Mouse (Mus musculus) left cerebral cortex, adult 2 months (tissue): ENCODE data around the gene Chmp2b. TPM values are rescaled to one million over a fixed set of nuclear protein-coding genes. Genes with fewer than 3 reads are reported as not detected.

Source experiments
- DNase-seq, 2 experiments: peaks; one replicate each; pipeline ENCODE4 v3.0.0; 2021 to 2022; ENCODE audit warnings: low spot score in 2 of 2, mixed read lengths in 1 of 2; ENCODE audit errors: extremely low spot score in 1 of 2
- H3K27ac ChIP-seq: fragments of 200-600 bp; 2 replicates; pipeline ENCODE4 v1.8.1; 2022
- H3K4me3 ChIP-seq: fragments of 200-600 bp; 2 replicates; pipeline ENCODE4 v1.8.1; 2022
- CTCF ChIP-seq: fragments of 200-600 bp; IDR thresholded peaks from 2 replicates; pipeline ENCODE4 v1.8.1; 2022; ENCODE audit warnings: antibody characterized with exemption, mild to moderate bottlenecking, moderate library complexity
- intact Hi-C: fragments of 180-260 bp; cut with DNase I; formaldehyde crosslinking; loops from one replicate; pipeline ENCODE4 v1.15.1; 2025
- long read RNA-seq, 2 experiments: library from polyadenylated mRNA; stranded (forward); transcript quantifications; one replicate each; pipeline ENCODE4 v2.0.0; 2021; ENCODE audit warnings: borderline mapping rate in 2 of 2
- total RNA-seq, 2 experiments: library from RNA; stranded (reverse); gene quantifications; 2 replicates each; pipeline ENCODE4 v1.2.3; 2021

Chmp2b gene
- total RNA-seq, result 10 to 100 TPM; 60.4 to 62.6 TPM
- long read RNA-seq, experiment 1, transcript Chmp2b-201 (6 exons, 1,872 nt), result major isoform, 45 of 48 reads
- long read RNA-seq, experiment 1, partial matches to known transcripts, result 2 of 48 reads
- long read RNA-seq, experiment 1, other reads (novel, unspliced or antisense), result 1 of 48 reads
- long read RNA-seq, experiment 2, transcript Chmp2b-201 (6 exons, 1,872 nt), result major isoform, 22 of 22 reads
- long read RNA-seq, experiment 2, partial matches to known transcripts, result 0 of 22 reads
- long read RNA-seq, experiment 2, other reads (novel, unspliced or antisense), result 0 of 22 reads

GRCm38 (mm10) chr16:65561963-65562863, at the start of gene Chmp2b:
Gene Chmp2b, minus strand, starts transcription at chr16:65562726.
- Histone ChIP-seq H3K27ac (peak within 1 kb of the TSS; percentile 93), H3K4me3 (peak within 1 kb of the TSS; percentile 84)
- no peak; the same call in 1 of the 2 replicates for TF ChIP-seq CTCF
- intact Hi-C loops, result no loop called here
- peak; percentile 80 to 86 for DNase-seq

GRCm38 (mm10) chr16:65611678-65612077, 49.2 kb upstream of the Chmp2b start:
- Histone ChIP-seq H3K4me3 (no peak overlapping the region), H3K27ac (no peak overlapping the region)
- no peak for TF ChIP-seq CTCF
- intact Hi-C loops, result no loop called here
- DNase-seq, result no peak

- Histone ChIP-seq H3K27ac (no peak overlapping the region), H3K4me3 (no peak overlapping the region)
- intact Hi-C loops, result no loop called here
- no peak for DNase-seq
- no peak for TF ChIP-seq CTCF
Observed at GRCm38 (mm10) chr16:65600798-65601197, 38.3 kb upstream of the Chmp2b start.

- no peak for DNase-seq
- Histone ChIP-seq H3K4me3 (no peak overlapping the region), H3K27ac (no peak overlapping the region)
- intact Hi-C loops, result no loop called here
- TF ChIP-seq CTCF, result no peak
Observed at GRCm38 (mm10) chr16:65586111-65586865, 23.8 kb upstream of the Chmp2b start.

- Histone ChIP-seq H3K4me3 (no peak overlapping the region), H3K27ac (no peak overlapping the region)
- intact Hi-C loops, result no loop called here
- no peak for TF ChIP-seq CTCF
- DNase-seq, result no peak
Observed at GRCm38 (mm10) chr16:65585699-65586098, 23.2 kb upstream of the Chmp2b start.

- DNase-seq, result no peak
- no peak overlapping the region for H3K4me3 ChIP-seq
- no peak for TF ChIP-seq CTCF
- intact Hi-C loops, result no loop called here
- H3K27ac ChIP-seq, result no peak overlapping the region
Observed at GRCm38 (mm10) chr16:65577298-65578029, 14.9 kb upstream of the Chmp2b start.

- no peak for TF ChIP-seq CTCF
- no peak for DNase-seq
- intact Hi-C loops, result no loop called here
- no peak overlapping the region for H3K27ac ChIP-seq
- no peak overlapping the region for H3K4me3 ChIP-seq
Observed at GRCm38 (mm10) chr16:65568853-65569252, 6.3 kb upstream of the Chmp2b start.

- no peak for DNase-seq
- Histone ChIP-seq H3K4me3 (no peak overlapping the region), H3K27ac (no peak overlapping the region)
- intact Hi-C loops, result no loop called here
- TF ChIP-seq CTCF, result no peak
Observed at GRCm38 (mm10) chr16:65564951-65565350, 2.4 kb upstream of the Chmp2b start.

GRCm38 (mm10) chr16:65564306-65564705, 1.8 kb upstream of the Chmp2b start:
- no peak for TF ChIP-seq CTCF
- no peak for DNase-seq
- no peak overlapping the region for H3K4me3 ChIP-seq
- H3K27ac ChIP-seq, result no peak overlapping the region
- intact Hi-C loops, result no loop called here

GRCm38 (mm10) chr16:65562864-65563206, 309 bp upstream of the Chmp2b start:
- intact Hi-C loops, result no loop called here
- DNase-seq, result no peak
- Histone ChIP-seq H3K27ac (peak overlapping the region; percentile 93), H3K4me3 (peak overlapping the region; percentile 84)
- no peak for TF ChIP-seq CTCF
